Mouse (Mus musculus) layer of hippocampus, postnatal 25 days (tissue): ENCODE results near the gene Camk1d. TPM values are rescaled to one million over a fixed set of nuclear protein-coding genes. Genes with fewer than 3 reads are reported as not detected.

Source experiments
- DNase-seq, 2 experiments: peaks; one replicate each; pipeline ENCODE4 v3.0.0; 2022; ENCODE audit warnings: mixed read lengths in 2 of 2, low spot score in 1 of 2; ENCODE audit errors: extremely low spot score in 1 of 2
- total RNA-seq, 2 experiments: library from RNA; stranded (reverse); gene quantifications; 2 replicates each; pipeline ENCODE4 v1.2.3; 2021

The Camk1d gene
- total RNA-seq, 2 experiments from 2014 or later, result 146 to 154 TPM

DNA sequence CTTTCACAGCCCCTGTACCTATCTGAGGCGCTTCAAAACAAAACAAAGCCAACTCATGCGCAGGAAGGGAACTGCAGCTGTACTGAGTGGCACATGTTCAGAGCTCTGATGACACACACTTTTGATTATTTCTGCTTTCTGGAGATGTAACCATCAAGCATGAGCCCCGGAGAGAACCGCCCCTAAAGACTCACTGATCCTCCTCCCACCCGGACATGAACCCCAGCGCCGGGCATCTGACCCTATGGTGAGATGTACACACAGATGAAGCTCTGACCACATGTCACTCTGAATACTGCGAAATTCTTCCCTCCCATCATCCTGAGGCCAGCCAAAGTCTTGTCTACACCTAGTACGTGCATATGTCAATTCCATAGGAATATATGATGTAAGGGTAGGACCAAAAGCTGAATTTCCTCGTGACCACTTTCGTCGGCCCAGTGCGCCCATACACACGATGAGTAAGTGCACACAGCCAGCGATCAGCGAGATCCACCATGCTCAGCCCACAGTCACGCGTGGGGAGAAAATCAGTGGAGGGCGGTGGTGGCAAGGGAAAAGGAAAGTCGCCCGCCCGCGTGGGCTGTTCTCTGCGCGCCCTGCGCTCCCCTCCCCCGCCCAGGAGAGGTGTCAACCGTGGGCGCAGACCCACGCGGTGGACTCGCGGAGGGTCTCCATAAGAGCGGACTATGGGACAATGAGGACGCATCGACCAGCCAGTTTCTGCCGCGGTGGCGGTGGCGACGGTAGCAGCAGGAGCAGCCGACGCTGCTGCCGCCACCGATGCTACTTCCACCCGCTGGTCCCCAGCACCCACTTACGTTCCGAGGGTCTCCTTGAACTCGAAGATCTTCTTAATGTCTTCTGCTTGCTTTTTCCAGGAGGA lies 747 bp downstream of the Camk1d start:
- DNase-seq, result peak; percentile 34 to 42

DNA sequence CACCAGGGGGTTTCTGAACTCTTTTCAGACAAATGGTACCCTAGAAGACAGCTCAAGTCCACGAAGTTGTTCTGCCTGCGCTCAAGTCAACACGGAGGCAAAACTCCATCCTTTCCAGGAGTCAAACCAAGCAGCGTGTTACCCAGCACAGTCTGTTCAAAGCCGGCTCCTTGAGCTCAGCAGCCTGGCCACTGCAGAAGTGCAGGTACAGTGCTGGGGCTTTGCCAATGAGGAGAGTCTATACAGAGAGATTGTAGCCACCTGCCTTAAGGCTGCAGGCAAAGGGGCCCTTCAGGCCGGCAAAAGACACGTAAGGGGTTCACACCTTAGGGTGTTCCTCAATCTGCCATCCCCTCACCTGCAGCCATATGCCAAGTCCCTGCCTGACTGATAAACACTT lies 2.1 kb downstream of the Camk1d start:
- no peak for DNase-seq

- DNase-seq, result no peak
Measured at GRCm38 (mm10) chr2:5709911-5710310, 4.4 kb downstream of the Camk1d start.

- no peak for DNase-seq
Measured at GRCm38 (mm10) chr2:5707871-5708733, 6.2 kb downstream of the Camk1d start.

- DNase-seq, result no peak
Measured at GRCm38 (mm10) chr2:5706618-5707017, 7.7 kb downstream of the Camk1d start.

DNA sequence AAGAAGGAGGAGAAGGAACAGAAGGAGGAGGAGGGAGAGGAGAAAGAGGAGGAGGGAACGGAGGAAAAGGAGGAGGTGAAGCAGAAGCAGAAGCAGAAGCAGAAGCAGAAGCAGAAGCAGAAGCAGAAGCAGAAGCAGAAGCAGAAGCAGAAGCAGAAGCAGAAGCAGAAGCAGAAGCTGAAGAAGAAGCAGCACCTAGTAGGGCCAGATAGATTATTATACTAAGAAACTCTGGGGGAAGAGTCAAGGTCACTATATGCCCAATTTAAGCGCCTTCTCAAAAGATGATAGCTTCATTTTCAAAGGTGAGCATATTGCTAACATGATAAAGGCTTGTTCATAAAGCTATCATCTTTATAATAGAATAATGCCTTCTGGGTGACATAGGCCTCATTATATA lies 11.9 kb downstream of the Camk1d start:
- DNase-seq, result no peak

GRCm38 (mm10) chr2:5700931-5701330 lies 13.4 kb downstream of the Camk1d start:
- no peak for DNase-seq

DNA sequence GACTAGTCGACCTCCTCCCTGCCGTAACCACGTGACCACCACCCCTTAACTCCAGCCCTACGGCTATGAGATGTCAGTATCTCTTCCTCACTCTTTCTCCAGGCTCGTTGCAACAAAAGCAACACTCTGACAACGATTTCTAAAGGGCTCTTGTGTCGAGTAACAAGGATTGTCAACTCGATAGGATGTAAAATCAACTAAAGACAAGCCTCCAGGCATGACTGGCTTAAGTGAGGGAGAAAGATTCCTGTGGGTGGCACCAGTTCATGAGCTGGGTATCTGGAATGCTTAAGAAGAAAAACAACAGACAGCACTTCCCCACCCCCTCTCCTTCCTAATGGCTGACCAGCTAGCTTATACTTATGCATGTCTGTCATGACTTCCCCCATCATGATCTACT lies 15.9 kb downstream of the Camk1d start:
- no peak for DNase-seq

DNA sequence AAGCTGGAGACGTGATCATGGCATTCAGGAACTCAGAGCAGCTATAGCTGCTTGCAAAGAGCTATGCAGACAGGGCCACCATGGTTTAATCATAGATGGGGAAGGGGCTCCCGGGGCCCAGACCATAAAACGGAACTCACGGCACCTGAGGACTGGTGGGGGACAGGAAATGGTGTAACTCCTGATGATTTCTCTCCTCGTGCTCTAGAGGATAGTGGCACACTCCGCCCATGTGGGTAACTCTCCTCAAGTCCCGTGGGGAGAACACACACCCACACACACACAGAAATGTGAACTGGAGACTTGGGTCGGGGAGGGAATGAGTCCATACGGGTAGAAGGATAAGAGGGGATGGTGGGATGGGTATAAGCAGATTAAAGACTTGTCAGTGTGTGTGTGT lies 20.2 kb downstream of the Camk1d start:
- no peak for DNase-seq

- DNase-seq, result no peak
Measured at GRCm38 (mm10) chr2:5691729-5692128, 22.6 kb downstream of the Camk1d start.

GRCm38 (mm10) chr2:5683366-5683765 lies 30.9 kb downstream of the Camk1d start:
- DNase-seq, result no peak

- DNase-seq, result no peak
Measured at GRCm38 (mm10) chr2:5681909-5682308, 32.4 kb downstream of the Camk1d start.

GRCm38 (mm10) chr2:5681302-5681701 lies 33.0 kb downstream of the Camk1d start:
- no peak for DNase-seq

GRCm38 (mm10) chr2:5679055-5679454 lies 35.3 kb downstream of the Camk1d start:
- no peak for DNase-seq

DNA sequence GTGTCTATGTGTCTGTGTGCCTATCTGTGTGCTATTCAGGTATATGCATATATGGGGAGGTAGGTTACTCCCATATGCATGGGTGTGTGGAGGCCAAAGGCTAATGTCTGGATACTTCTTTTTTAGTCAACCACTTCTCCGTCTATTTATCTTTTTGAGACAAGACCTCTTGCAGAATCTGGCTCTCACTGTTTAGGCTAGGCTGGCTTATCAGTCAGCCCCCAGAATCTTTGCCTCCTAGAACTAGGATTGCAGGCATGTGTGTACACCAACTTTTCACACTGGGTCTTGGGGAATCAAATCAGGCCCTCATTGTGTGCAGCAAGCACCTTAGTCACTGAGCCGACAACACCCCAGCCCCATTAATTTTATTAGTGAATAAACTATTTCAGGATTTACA lies 36.8 kb downstream of the Camk1d start:
- DNase-seq, result no peak

GRCm38 (mm10) chr2:5676786-5677185 lies 37.5 kb downstream of the Camk1d start:
- DNase-seq, result no peak

GRCm38 (mm10) chr2:5676143-5676483 lies 38.2 kb downstream of the Camk1d start:
- no peak for DNase-seq

DNA sequence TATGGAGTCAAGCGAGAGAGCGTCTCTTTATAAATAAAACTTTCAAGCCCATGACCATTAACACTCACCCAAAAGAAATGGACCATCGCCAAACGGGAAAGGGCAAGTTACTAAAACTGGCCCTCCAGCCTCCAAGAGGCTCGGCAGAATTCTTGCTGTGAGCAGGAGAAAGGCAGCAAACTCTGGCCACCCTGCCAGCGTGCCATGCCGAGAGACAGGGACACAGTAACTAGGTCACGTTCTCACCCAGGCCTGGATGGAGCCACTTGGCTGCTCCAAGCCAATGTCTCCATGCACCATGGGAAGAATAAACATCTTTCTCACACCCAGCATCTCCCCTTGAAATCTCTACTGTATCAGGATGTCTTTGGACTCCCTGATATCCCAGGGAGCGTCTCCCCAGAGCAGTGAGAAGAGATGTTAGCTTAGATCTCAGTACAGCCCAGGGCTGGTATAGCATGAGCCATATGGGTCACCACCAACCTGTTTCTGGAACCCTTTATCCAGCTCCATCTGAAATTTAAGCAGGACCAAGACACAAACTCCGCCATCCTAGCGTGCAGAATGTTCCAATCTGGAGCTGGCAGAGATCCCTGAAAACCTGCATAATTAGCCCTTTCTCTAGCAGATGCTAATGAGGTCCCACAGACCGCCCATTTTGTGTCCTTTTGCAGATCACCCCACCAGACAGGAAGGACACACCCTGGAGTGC lies 38.7 kb downstream of the Camk1d start:
- DNase-seq, result peak; percentile 46

DNA sequence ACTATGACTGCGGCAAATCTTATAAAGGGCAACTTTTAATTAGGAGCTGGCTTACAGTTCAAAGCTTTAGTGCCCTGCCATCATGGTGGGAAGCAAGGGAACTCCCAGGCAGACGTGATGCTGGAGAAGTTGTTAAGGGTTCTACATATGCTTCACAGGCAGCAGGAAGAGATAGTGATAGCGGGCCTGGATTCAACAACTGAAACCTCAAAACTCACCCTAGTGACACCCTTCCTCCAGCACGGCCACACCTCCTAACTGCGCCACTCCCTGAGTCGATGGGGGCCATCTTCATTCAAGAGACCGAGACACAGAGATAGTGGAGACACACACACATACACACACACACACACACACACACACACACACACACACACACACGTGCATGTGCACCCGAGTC lies 39.8 kb downstream of the Camk1d start:
- DNase-seq, result no peak

- DNase-seq, result no peak
Measured at GRCm38 (mm10) chr2:5673816-5674215, 40.5 kb downstream of the Camk1d start.
